Mouse (Mus musculus): ENCODE measurements at regions not wholly inside any gene's neighbourhood (a gene's known extent, or its start where the extent isn't known, plus 50 kb on each side); places are given as distances from the start of the nearest gene placed in this dataset.

GRCm38 (mm10) chr13:111194337-111194736 lies 60.5 kb upstream of the Actbl2 start:
- H3K4me1 ChIP-seq (ENCODE audit: insufficient read depth, low read length): no peaks in the 10 kb centered on the region
- 48% methylated on average over 7 of the region's 7 CpGs for WGBS
- H3K27me3 ChIP-seq (ENCODE audit: insufficient read depth, low read length): no peaks in the 10 kb centered on the region
- DNase-seq (ENCODE audit: low spot score): peak; percentile 10
- H3K27ac ChIP-seq (ENCODE audit: low read depth, low read length): no peak overlapping the region
- TF ChIP-seq CTCF (IDR thresholded peaks at IDR 0.05): no peak
- H3K9me3 ChIP-seq (ENCODE audit: low read length): no peaks in the 10 kb centered on the region
- no peak overlapping the region for H3K4me2 ChIP-seq (ENCODE audit: low read depth, low read length, poor library complexity, severe bottlenecking)
- no peaks in the 10 kb centered on the region for H3K36me3 ChIP-seq (ENCODE audit: insufficient read depth, low read length)
- no peak overlapping the region for H3K4me3 ChIP-seq (ENCODE audit: low read depth, low read length)
- ATAC-seq (ENCODE audit: low FRiP score): no peak
- H3K9ac ChIP-seq (replicated peaks; ENCODE audit: low read length, poor library complexity, severe bottlenecking): no peak overlapping the region

GRCm38 (mm10) chr13:111201532-111201931 lies 53.3 kb upstream of the Actbl2 start:
- no peak for DNase-seq (ENCODE audit: low spot score)
- Histone ChIP-seq H3K4me1 (ENCODE audit: insufficient read depth, low read length) (no peaks in the 10 kb centered on the region), H3K4me3 (ENCODE audit: low read depth, low read length) (no peak overlapping the region), H3K4me2 (ENCODE audit: low read depth, low read length, poor library complexity, severe bottlenecking) (no peak overlapping the region), H3K36me3 (ENCODE audit: insufficient read depth, low read length) (no peaks in the 10 kb centered on the region), H3K27me3 (ENCODE audit: insufficient read depth, low read length) (no peaks in the 10 kb centered on the region), H3K9ac (replicated peaks; ENCODE audit: low read length, poor library complexity, severe bottlenecking) (no peak overlapping the region), H3K9me3 (ENCODE audit: low read length) (no peaks in the 10 kb centered on the region), H3K27ac (ENCODE audit: low read depth, low read length) (no peak overlapping the region)
- no peak for TF ChIP-seq CTCF (IDR thresholded peaks at IDR 0.05)
- ATAC-seq (ENCODE audit: low FRiP score): no peak
- WGBS: 79% methylated on average over 3 of the region's 3 CpGs

GRCm38 (mm10) chr13:111204580-111205285 lies 50.1 kb upstream of the Actbl2 start:
- Histone ChIP-seq H3K9ac (replicated peaks; ENCODE audit: low read length, poor library complexity, severe bottlenecking) (no peak overlapping the region), H3K4me1 (ENCODE audit: insufficient read depth, low read length) (no peaks in the 10 kb centered on the region), H3K27me3 (ENCODE audit: insufficient read depth, low read length) (no peaks in the 10 kb centered on the region), H3K27ac (ENCODE audit: low read depth, low read length) (no peak overlapping the region), H3K36me3 (ENCODE audit: insufficient read depth, low read length) (no peaks in the 10 kb centered on the region), H3K4me2 (ENCODE audit: low read depth, low read length, poor library complexity, severe bottlenecking) (no peak overlapping the region), H3K4me3 (ENCODE audit: low read depth, low read length) (no peak overlapping the region), H3K9me3 (ENCODE audit: low read length) (no peaks in the 10 kb centered on the region)
- no peak for ATAC-seq (ENCODE audit: low FRiP score)
- TF ChIP-seq CTCF (IDR thresholded peaks at IDR 0.05): no peak
- DNase-seq (ENCODE audit: low spot score): peak; percentile 65
- WGBS: 74% methylated on average over 11 of the region's 11 CpGs
